Mouse (Mus musculus) B cell, adult 62 days (primary cell): Measurements from ENCODE around the gene Ccdc85b. TPM values are rescaled to one million over a fixed set of nuclear protein-coding genes. Genes with fewer than 3 reads are reported as not detected.

ENCODE experiments used
- total RNA-seq: library from RNA; stranded (reverse); gene quantifications from 4 replicates; pipeline ENCODE4 v1.2.4, GENCODE M21; 2023

Gene Ccdc85b
- 2.5 to 3.4 TPM (median 2.8 TPM) in 4 replicates for total RNA-seq

GRCm38 (mm10) chr19:5457746-5458442 is at the start of gene Ccdc85b:
TSS of gene Ccdc85b (minus strand) at chr19:5457894.

GRCm38 (mm10) chr19:5503687-5504086 is 46.0 kb upstream of the Ccdc85b start, which contains the start of gene 1700020D05Rik:
TSS of gene 1700020D05Rik (minus strand) at chr19:5503787.

GRCm38 (mm10) chr19:5490313-5490897 is 32.7 kb upstream of the Ccdc85b start, which contains the start of gene Cfl1:
TSS of gene Cfl1 (plus strand) at chr19:5490455.

DNA sequence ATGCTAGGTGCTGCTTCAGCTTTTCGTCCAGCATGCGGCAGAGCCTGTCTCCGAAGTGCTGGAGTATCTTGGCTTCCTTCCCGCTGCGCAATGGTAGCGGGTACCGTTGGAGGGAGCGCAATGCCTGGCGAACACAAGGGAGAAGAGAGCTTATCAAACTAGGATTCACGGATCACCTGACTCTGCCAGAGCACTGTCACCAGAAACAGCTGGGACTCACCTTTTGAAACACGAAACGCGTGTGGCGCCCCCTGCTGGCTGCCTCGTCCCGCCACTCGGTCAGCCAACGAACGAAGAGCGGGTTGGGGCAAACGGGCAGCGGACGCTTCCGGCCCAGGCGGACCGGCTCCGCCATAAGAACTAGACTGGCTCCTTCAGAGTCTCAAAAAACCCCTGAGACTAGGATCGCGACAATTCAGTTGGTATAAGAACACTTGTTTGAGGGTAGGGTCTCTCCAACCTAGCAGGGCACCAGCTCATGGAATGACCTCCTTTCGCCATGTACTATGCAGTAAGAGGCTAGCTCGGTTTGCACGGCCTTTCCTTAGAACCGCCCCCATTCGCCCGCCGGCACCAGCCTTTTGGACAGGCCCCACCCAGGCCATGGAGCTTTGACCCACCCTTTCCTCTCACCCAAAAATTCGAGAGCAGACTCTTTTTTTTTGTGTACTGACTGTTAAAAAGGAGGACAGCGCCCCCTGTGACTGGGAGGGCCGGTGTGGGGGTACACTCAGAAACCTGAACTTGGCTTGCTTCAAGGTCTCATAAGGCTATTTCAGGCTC is 30.3 kb upstream of the Ccdc85b start, which contains the start of gene Mus81:
Gene Mus81 (minus strand): TSS at position 635 of the 783 bp plus-strand sequence.

DNA sequence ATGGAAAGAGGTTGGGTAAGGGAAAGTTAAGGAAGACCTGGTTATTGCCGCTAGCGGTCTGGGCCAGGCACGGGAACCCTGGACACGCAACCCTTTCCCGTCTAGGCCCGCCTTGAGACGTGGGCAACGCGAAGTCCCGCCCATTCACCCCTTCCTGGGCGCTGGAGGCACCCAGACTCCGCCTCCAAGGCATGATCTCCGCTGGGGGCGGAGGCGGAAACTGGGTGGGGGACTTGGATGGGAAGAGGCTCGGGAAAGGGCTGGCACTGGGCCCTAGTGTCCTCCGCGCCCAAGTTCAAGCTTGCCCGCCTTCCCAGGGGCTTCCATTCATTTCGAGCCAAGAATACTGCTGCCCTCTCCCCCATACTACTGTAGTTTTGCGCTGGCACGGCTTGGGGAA is 16.0 kb upstream of the Ccdc85b start, which contains the start of gene Efemp2:
Gene Efemp2 (plus strand): TSS at position 235 of the 400 bp plus-strand sequence.

DNA sequence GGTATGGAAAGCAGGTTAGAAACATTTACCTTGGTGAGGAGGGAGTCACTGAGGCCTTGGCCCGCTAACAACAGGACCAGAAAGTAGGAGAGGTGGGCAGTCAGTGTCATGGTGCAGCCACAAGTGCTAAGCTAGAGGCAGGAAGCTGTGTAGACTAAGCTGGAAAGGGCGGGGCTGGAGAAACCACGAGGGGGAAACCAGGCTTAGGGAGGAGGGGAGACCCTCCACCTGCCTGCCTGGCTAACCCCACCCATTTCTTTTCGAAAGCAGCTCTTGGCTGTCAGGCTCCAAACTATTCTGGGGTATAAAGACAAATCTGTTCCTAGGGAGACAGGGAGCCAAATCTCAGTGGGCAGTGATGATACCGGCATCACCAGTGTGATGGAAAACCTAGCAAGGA is 10.7 kb upstream of the Ccdc85b start, which contains the start of gene Ctsw:
Gene Ctsw (minus strand): TSS at position 134 of the 400 bp plus-strand sequence.

DNA sequence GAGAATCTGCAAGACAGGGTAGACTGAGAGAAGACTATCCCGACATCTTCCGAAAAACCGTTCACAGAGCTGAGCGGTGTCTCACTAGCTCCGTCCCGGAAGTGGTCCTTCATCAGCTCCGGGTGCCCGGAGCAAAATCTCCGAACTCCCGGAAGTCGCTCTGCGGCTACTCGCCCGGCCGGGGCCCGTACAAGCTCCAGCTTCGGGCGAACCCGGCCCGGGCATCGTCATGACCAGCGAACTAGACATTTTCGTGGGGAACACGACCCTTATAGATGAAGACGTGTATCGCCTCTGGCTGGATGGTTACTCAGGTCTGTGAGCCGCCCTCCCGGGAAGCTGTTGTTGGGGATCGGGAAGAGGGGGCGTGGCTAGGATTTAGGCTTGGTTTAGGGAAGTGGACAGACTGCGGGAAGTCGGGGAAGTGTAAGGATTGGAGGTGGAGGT is 2.8 kb upstream of the Ccdc85b start, which contains the start of gene Fibp:
Gene Fibp (plus strand): TSS at position 151 of the 447 bp plus-strand sequence.

DNA sequence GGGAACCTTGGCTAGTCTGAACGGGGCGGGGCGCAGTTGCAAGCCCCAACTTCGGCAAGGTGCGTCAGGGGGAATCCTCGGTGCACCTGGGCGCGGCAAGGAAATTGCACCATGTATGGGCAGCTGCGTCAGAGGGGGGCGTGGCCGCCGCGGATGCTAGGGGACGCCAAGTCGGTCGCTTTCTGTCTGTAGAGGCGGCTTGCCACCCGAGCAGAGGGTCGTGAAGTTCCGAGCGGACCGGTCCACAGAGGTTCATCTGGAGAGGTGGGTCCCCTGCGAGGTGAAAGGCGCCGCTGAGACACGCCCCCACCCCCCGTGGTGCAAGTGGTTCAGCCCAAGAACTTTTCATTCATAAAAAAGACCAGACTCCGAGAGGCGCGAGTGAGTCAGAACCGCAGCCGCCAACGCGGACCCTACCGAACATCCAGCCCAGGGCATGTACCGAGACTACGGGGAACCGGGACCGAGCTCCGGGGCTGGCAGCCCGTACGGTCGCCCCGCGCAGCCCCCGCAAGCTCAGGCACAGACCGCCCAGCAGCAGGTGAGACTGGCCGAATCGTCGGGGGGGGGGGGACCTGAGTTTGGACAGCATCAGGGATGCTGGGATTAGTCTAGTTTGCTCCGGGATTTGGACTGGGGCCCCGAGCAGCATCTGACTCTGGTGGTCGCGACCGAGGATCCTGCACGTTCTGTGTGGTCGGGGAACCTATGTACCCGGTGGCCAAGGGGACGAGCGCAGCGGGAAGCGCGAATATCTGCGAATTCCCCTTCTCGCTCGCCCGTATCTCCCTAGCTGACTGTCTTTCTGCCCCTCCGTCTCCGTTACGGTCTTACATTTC is 10.0 kb downstream of the Ccdc85b start, which contains the start of gene Fosl1:
Gene Fosl1 (plus strand): TSS at position 33 of the 839 bp plus-strand sequence.

DNA sequence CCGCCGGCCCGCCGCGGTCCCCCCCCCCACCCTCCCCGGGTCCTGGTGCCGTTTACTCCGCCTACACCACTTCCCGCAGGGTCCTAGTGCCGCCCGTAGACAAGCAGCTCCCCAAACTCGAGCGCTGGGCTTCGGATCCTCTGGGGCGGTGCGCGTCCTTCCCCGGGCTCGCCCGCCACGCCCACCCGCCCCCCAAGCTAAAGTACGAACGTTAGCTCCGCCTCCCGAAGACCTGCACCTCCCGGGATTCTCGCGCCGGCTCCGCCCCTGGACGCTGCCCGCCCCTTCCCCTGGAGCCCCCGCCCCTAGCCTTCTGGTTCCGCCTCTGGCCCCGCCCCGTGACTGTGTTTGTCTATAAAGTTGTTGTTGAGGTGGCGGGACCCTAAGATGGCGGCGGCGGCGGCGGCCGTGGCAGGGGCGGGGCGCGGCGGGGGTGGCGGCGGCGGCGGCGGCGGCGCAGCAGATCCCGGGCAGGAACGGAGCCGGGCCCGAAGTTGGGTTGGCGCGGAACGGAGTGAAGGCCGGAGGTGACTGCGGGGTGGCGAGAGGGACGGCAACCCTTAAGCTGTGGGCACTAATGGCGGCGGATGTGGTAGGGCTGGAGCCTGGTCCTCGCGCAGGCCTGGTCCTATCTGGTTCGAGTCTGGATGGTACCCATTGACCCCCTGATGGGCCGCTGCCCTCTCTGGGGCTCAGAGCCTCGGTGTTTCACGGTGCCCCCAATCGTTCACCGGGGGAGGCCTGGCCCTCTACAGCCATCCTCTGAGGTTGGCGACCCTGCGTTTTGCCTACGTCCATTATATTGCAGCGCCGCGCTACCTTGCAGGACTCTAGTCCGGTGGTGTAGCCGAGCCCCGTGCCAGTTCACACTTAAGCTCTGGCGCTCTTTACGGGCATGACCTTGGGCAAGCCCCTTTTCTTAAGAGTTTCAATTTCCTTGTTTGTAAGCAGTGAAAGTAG is 32.6 kb downstream of the Ccdc85b start, which contains the start of the genes Drap1 and AI837181:
Gene Drap1 (minus strand): TSS at position 198 of the 960 bp plus-strand sequence.
Gene AI837181 (plus strand): TSS at position 363 of the 960 bp plus-strand sequence.

Other genes with a start within 250 kb of the Ccdc85b start
- 72.0 to 82.2 TPM (median 75.3 TPM) in 4 replicates for gene Pacs1, start 184.8 kb downstream of the Ccdc85b start, total RNA-seq
- 307 to 329 TPM (median 311 TPM) in 4 replicates for gene Sf3b2, start 162.4 kb downstream of the Ccdc85b start, total RNA-seq
- not detected in 4 replicates for gene Gal3st3, start 159.6 kb downstream of the Ccdc85b start, total RNA-seq
- not detected in 4 replicates for gene Catsper1, start 122.2 kb downstream of the Ccdc85b start, total RNA-seq
- 1.1 TPM in 1 of 4 replicates, not detected in the others for gene Cst6, start 108.3 kb downstream of the Ccdc85b start, total RNA-seq
- gene Eif1ad, start 91.2 kb downstream of the Ccdc85b start, total RNA-seq, result 34.9 to 38.5 TPM (median 36.1 TPM) in 4 replicates
- 88.3 to 99.9 TPM (median 93.3 TPM) in 4 replicates for gene Banf1, start 90.7 kb downstream of the Ccdc85b start, total RNA-seq
- 164 to 192 TPM (median 190 TPM) in 4 replicates for gene Sart1, start 69.2 kb downstream of the Ccdc85b start, total RNA-seq
- gene Tsga10ip, start 55.4 kb downstream of the Ccdc85b start, total RNA-seq, result not detected in 4 replicates
- 152 to 183 TPM (median 166 TPM) in 4 replicates for gene Drap1, start 32.9 kb downstream of the Ccdc85b start, total RNA-seq
- gene AI837181, start 32.8 kb downstream of the Ccdc85b start, total RNA-seq, result 48.5 to 56.8 TPM (median 51.1 TPM) in 4 replicates
- gene Fosl1, start 10.3 kb downstream of the Ccdc85b start, total RNA-seq, result 0.41 to 2.4 TPM (median 1.2 TPM) in 4 replicates
- gene Fibp, start 2.7 kb upstream of the Ccdc85b start, total RNA-seq, result 71.4 to 110 TPM (median 105 TPM) in 4 replicates
- gene Ctsw, start 10.6 kb upstream of the Ccdc85b start, total RNA-seq, result 0.92 to 2.5 TPM (median 1.4 TPM) in 4 replicates
- not detected in 4 replicates for gene Efemp2, start 16.1 kb upstream of the Ccdc85b start, total RNA-seq
- 29.5 to 38.4 TPM (median 36.3 TPM) in 4 replicates for gene Mus81, start 30.5 kb upstream of the Ccdc85b start, total RNA-seq
- gene Cfl1, start 32.6 kb upstream of the Ccdc85b start, total RNA-seq, result 1,244 to 1,311 TPM (median 1,302 TPM) in 4 replicates
- 1.6 to 3.8 TPM (median 2.1 TPM) in 4 replicates for gene 1700020D05Rik, start 45.9 kb upstream of the Ccdc85b start, total RNA-seq
- gene Snx32, start 52.6 kb upstream of the Ccdc85b start, total RNA-seq, result 9.1 to 11.3 TPM (median 9.6 TPM) in 4 replicates
- not detected in 4 replicates for gene Ovol1, start 102.8 kb upstream of the Ccdc85b start, total RNA-seq
- gene Ap5b1, start 110.1 kb upstream of the Ccdc85b start, total RNA-seq, result 15.4 to 17.9 TPM (median 15.7 TPM) in 4 replicates
- gene Rnaseh2c, start 144.0 kb upstream of the Ccdc85b start, total RNA-seq, result 75.8 to 104 TPM (median 94.4 TPM) in 4 replicates
- gene Kat5, start 152.3 kb upstream of the Ccdc85b start, total RNA-seq, result 102 to 119 TPM (median 114 TPM) in 4 replicates
- 140 to 161 TPM (median 148 TPM) in 4 replicates for gene Rela, start 179.6 kb upstream of the Ccdc85b start, total RNA-seq
- gene Sipa1, start 205.8 kb upstream of the Ccdc85b start, total RNA-seq, result 565 to 597 TPM (median 588 TPM) in 4 replicates
- 55.2 to 63.2 TPM (median 57.8 TPM) in 4 replicates for gene Map3k11, start 230.8 kb upstream of the Ccdc85b start, total RNA-seq
- gene Pcnx3, start 231.0 kb upstream of the Ccdc85b start, total RNA-seq, result 193 to 226 TPM (median 206 TPM) in 4 replicates
- not detected in 4 replicates for gene Kcnk7, start 246.5 kb upstream of the Ccdc85b start, total RNA-seq